Mouse (Mus musculus): ENCODE data around the gene Mast4.

DNA sequence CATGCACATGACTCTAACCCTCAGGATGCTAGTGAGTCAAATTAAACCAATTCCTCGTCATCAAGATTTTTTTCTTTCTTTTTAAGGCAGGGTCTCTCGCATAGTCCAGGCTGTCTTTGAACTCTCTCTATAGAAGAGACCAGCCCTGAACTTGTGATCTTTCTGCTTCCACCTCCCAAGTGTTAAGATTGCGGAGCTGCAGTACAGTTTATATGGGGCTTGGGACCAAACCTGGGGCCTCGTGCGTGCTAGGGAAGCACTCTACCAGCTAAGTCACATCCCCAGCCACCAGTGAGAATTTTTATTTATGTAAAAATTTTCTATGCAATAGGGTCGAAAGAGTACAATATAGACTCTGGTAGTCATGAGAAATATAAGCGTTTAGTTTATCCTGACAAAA, 343.1 kb downstream of the Mast4 start:
- TF ChIP-seq CTCF (IDR thresholded peaks at IDR 0.05; ENCODE audit: extremely low read depth, insufficient read depth, insufficient read length, insufficient replicate concordance) (no peak), POLR2A (IDR thresholded peaks at IDR 0.05; ENCODE audit: low read depth, low read length) (no peak)

Measured in spleen, adult 2 months (tissue).